Mouse (Mus musculus): ENCODE data around the gene Cers3. TPM values are rescaled to one million over a fixed set of nuclear protein-coding genes. Genes with fewer than 3 reads are reported as not detected.

Gene Cers3
- total and polyA plus RNA-seq, 3 experiments: 0.13 to 0.23 (median 0.19) TPM

DNA sequence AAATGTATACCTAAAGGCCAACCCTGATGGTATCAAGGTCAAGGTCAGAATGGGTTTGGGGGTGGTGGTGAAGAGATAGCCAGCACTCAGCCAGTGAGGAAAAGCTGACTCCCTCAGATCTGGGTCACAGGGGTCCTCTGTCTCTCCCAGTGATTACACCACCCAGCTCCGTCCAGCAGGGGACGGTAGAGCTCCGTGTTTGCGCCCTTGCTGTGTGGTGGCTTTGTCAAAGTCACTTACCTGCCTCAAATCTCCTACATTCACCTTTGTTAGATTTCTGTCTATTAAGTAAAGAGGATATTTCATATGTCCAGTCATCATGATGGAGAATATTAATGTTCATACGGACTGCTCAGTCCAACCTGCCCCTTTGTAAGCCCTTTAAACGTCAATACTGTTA lies 76.7 kb downstream of the Cers3 start:
- DNase-seq (ENCODE audit: extremely low read depth): peak; percentile 30
- Histone ChIP-seq H3K36me3 (replicated peaks in 1 of 2; ENCODE audit: control insufficient read depth in 1 of 2, insufficient read depth in 1 of 2, low read length in 1 of 2) (no peaks in the 10 kb centered on the region), H3K4me1 (ENCODE audit: control insufficient read depth in 1 of 2, insufficient read depth in 2 of 2) (no peaks in the 10 kb centered on the region), H3K27ac (ENCODE audit: insufficient read depth, low read depth) (no peak overlapping the region), H3K4me3 (replicated peaks in 1 of 3; ENCODE audit: low read depth in 2 of 3, low read length in 2 of 3, poor library complexity in 1 of 3) (no peak overlapping the region), H3K9me3 (replicated peaks; ENCODE audit: low read length) (no peaks in the 10 kb centered on the region), H3K79me2 (replicated peaks; ENCODE audit: control insufficient read depth, extremely low read depth, insufficient read depth, poor library complexity, severe bottlenecking) (no peaks in the 10 kb centered on the region), H3K9ac (ENCODE audit: insufficient read depth, low read depth) (no peak overlapping the region), H3K4me2 (ENCODE audit: insufficient read depth, low read depth, poor library complexity, severe bottlenecking) (no peak overlapping the region), H3K27me3 (replicated peaks) (peaks cover 34% of the 10 kb centered on the region)
- TF ChIP-seq RCOR1 (conservative IDR thresholded peaks at IDR 0.05; ENCODE audit: low read depth, low read length) (no peak), MAX (IDR thresholded peaks at IDR 0.05; ENCODE audit: low read length) (no peak), BHLHE40 (IDR thresholded peaks at IDR 0.05; ENCODE audit: low read depth, low read length) (no peak), USF1 (IDR thresholded peaks at IDR 0.05; ENCODE audit: low read depth, low read length) (no peak), EP300 (IDR thresholded peaks at IDR 0.05; ENCODE audit: low read length) (no peak), MXI1 (IDR thresholded peaks at IDR 0.05; ENCODE audit: low read depth, low read length) (no peak), CTCF (conservative IDR thresholded peaks at IDR 0.05 in 1 of 2, IDR thresholded peaks at IDR 0.05 in 1 of 2; ENCODE audit: low read depth in 2 of 2, low read length in 2 of 2) (peak; percentile 82 to 98), SIN3A (IDR thresholded peaks at IDR 0.05; ENCODE audit: low read length) (no peak), USF2 (conservative IDR thresholded peaks at IDR 0.05; ENCODE audit: low read depth, low read length) (no peak), KAT2A (IDR thresholded peaks at IDR 0.05; ENCODE audit: insufficient replicate concordance, low read length) (no peak), MYC (IDR thresholded peaks at IDR 0.05; ENCODE audit: low read depth, low read length) (no peak), SMC3 (IDR thresholded peaks at IDR 0.05; ENCODE audit: low read depth, low read length) (peak; percentile 72), TBP (conservative IDR thresholded peaks at IDR 0.05; ENCODE audit: low read depth, low read length) (no peak), ETS1 (conservative IDR thresholded peaks at IDR 0.05; ENCODE audit: low read depth, low read length) (no peak), ZC3H11A (IDR thresholded peaks at IDR 0.05; ENCODE audit: low read depth, low read length) (peak; percentile 30; the same call in 1 of the 2 replicates), NELFE (IDR thresholded peaks at IDR 0.05; ENCODE audit: low read depth, low read length) (no peak), ZKSCAN1 (IDR thresholded peaks at IDR 0.05; ENCODE audit: borderline replicate concordance, low read depth, low read length) (no peak), ZMIZ1 (IDR thresholded peaks at IDR 0.05; ENCODE audit: low read depth, low read length) (no peak), GABPA (IDR thresholded peaks at IDR 0.05; ENCODE audit: insufficient replicate concordance, low read depth, low read length) (no peak), MEF2A (IDR thresholded peaks at IDR 0.05; ENCODE audit: borderline replicate concordance, low read depth, low read length) (no peak), HCFC1 (IDR thresholded peaks at IDR 0.05; ENCODE audit: low read depth, low read length) (no peak), RAD21 (IDR thresholded peaks at IDR 0.05; ENCODE audit: low read depth, low read length) (peak; percentile 83), TCF12 (IDR thresholded peaks at IDR 0.05; ENCODE audit: low read depth, low read length) (no peak), JUND (conservative IDR thresholded peaks at IDR 0.05; ENCODE audit: low read depth, low read length) (no peak), CHD1 (IDR thresholded peaks at IDR 0.05; ENCODE audit: low read depth, low read length) (no peak), IRF4 (IDR thresholded peaks at IDR 0.05; ENCODE audit: low read depth, low read length) (no peak), ZNF384 (IDR thresholded peaks at IDR 0.05; ENCODE audit: low read depth, low read length) (no peak), POLR2A (IDR thresholded peaks at IDR 0.05; ENCODE audit: low read depth, low read length) (no peak)
- dilution Hi-C loops (cut with MboI; ENCODE audit: extremely low pct_ligation_motif_present, extremely low pct_unique_long_range_greater_than_20kb, low sequenced_read_pairs) (no loop called here), in situ Hi-C loops (cut with MboI; ENCODE audit: low pct_ligation_motif_present, low pct_unique_long_range_greater_than_20kb, low sequenced_read_pairs) (loop anchor here (10.0 kb wide), 1 partner anchor 815 kb away; no protein-coding TSS in a partner anchor)
